Mouse (Mus musculus) right cerebral cortex, adult 2 months (tissue): ENCODE measurements around the gene Faap20.

Experiments
- DNase-seq, 2 experiments: peaks; one replicate each; pipeline ENCODE4 v3.0.0; 2021 to 2022; ENCODE audit warnings: low spot score in 2 of 2

Gene Faap20

DNA sequence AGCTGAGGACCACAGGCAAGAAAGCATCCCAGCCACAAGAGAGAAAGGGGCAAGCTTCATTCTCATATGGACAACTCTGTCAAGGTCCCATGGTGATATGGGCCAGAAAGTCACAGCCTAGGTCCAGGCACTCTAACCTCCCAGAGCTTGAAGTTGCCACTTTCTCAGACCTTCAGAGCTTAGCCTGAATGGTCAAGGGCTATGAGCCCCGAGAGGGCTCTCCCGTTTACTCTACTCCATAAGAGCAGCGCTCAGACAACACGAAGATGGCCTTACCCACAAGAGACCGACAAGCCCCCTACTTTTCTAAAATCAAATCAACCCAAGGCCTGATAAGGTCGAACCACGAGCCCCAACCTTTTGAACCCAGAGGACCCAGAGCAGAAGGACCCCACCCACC, 28.5 kb upstream of the Faap20 start:
- DNase-seq: no peak

DNA sequence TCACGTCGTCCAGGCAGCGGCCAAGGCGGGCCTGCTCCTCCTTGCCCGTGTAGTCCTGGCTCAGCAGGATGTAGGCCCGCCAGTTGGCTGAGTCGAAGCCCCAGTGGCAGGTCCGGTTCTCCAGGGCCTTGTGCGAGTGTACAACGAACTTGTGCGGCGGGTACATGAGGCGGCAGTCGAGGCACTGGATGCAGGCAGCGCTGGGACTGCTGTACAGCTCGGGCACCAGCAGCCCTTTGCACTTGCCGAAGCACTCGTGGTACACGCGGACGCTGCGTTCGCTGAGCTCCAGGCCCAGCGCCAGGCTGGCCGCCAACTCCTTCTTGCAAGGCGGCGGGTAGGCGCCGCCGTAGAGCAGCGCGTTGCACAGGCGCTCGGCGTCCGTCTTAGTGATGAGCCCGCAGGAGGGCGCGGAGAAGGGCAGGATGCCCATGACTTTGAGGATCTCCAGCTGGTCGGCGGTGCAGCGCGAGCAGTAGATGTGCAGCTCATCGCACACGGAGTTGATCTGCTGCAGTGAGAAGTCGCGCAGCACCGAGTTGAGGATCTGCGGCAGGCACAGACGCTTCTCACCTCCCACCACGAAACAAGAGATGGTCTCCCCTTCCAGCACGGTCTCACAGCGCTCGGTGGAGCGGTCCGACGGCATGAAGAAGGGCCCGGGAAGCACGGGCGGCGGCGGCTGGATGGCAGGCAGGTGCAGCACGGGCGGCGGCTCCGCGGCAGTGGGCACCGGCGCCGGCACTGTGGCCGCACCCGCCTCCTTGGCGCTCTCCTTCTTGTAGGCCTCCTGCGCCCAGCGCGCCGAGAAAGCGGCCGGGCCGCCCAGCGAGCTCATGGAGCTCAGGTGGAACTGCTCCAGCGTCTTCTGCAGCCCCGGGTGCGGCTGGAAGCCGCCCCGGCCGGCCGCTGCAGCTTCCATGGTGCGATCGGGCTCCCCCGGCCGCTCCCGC, 27.7 kb upstream of the Faap20 start:
- peak; percentile 70 to 80 for DNase-seq

- DNase-seq: no peak
These were observed 27.1 kb upstream of the Faap20 start, which contains the start of gene Ski for GRCm38 (mm10) chr4:155222552-155222840. Gene Ski (minus strand): TSS chr4:155222592.

DNA sequence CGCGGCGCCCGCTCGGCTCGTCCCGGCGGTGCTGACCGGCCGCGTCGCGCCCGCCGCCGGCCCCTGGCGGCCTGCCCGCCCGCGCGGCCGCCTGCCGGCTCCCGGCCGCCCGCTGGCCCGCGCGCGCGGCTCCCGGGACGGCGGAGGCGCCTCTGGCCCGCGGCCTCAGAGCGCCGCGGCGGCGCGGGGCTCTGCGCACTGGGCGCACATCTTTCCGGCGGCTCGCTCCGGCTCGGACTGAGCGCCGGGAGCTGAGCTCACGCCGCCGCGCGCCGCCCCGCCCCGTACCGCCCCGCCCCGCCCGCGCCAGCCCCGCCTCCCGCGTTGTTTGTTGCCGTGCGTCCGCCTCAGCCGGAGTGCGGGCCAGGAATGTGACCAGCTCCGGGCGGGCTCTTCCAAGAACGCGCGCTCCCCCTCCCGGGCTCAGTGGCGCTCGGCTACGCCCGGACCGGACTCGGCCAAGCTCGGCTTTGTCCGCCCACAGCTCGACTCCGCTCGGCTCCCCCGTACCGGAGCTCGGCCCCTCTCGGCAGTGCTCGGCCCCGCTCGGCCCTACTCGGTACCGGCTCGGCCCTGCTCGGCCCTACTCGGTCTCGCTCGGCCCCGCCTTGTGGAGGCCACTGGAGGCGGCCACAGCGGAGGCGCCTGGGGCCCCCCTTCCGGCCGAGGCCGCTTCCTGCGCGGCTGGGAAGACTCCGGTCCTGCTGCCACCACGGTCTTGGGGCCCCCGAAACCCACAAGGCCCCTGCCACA, 26.6 kb upstream of the Faap20 start:
- DNase-seq: peak; percentile 98 to 99

DNA sequence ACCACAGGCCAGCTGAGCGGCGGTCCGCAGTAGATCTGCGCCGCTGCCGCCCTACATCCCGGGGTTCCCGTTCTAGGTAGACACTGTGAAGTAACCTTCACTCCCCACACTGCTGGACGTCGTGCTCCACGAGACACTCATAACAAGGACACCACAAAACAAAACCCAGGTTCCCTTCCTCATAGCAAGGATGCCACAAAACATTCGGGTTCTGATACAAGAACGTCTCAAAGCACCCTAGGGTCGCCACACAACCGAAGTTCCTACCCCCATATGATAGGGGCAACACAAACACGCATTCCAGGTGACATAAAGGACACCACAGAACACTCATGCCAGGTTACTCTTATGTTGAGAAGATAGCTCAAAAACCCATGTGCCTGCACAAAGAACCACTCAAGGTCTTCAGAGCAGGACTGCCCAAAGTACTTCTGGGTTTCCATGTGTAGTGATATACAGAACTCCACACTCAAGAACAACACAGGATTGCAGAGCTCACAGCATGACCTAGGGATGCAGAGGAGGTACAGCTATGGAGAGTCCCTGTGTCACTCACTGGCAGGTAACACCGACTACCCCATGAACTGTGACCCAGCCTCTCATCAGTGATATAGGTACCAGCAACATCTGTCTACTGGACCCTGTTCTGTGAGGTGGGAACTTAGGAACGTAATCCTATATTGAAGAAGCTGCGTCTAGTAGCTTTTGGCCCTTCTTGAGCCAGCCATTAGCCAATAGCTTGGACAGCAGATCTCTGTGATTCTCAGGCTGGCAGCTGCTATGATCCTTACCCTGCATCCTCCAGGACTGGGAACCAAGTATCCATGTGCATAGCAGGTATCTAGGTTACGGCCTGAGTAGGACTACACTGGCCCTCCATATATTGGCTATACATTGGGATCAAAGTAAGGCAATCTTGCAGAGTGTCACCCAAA, 25.7 kb upstream of the Faap20 start:
- no peak for DNase-seq

DNA sequence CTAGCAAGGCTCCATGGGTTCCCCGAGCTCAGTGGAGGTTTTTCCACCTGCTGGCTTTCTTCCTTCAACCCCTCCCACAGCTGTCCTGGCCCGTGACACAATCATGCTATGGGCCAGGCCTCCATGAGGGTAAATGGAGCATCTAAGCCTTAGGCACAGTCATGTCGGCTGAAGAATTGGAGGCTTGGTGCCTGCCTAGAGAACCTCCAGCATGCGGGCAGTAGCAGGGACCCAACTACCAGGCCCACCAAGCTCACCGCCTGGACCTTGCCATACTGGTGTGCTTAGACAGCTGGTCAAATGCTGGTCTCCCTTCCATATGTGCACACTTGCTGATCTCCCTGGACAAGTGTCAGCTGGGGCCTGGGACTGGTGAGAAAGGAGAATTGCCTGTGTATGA, 23.7 kb upstream of the Faap20 start:
- DNase-seq: no peak

- DNase-seq: no peak
These were observed 21.6 kb upstream of the Faap20 start for GRCm38 (mm10) chr4:155227986-155228385.

- DNase-seq: no peak
These were observed 21.1 kb upstream of the Faap20 start for GRCm38 (mm10) chr4:155228461-155228860.

GRCm38 (mm10) chr4:155233878-155234277, 15.7 kb upstream of the Faap20 start:
- DNase-seq: peak; percentile 86 to 90

- DNase-seq: no peak
These were observed 15.0 kb upstream of the Faap20 start for GRCm38 (mm10) chr4:155234371-155235310.

GRCm38 (mm10) chr4:155235311-155236119, 14.1 kb upstream of the Faap20 start:
- peak; percentile 92 to 95 for DNase-seq

GRCm38 (mm10) chr4:155236737-155237385, 12.7 kb upstream of the Faap20 start:
- no peak for DNase-seq

DNA sequence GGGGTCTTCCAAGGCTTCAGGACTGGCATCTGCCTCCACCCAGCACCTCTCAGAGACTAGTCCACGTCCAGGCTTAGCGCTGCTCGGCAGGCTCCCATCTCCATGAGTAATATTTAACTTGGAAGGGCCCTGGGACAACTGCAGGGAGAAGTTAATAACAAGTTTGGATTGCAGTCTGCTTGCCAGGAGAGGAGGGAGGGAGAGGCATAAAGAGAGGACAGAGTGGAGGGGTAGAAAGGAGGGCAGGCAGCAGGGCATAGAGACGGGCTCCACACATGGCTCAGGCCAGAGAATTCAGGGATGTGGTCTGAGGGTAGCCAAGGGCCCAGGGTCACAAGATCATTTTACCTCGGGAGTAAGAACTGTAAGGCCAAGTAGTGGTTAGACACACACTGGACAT, 11.3 kb upstream of the Faap20 start:
- DNase-seq: no peak

DNA sequence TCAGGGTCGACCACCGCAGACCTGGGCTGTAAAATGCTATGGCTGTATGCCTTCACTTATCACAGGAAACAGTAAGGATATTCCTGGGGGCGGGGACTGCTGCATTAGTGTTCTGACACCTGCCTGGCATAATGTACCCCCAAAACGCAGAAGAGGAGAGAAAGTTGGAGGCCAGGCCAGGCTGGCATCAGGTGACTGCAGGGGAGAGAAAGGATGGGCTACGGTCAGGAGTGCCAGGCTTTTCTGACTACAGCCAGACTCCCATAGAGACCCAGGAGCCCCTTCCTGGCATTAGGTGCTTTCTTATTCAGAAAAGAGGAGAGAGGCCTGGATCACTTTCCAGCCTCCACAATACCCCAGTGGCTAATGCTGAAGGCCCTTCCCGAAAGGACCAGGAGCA, 10.1 kb upstream of the Faap20 start:
- DNase-seq: no peak

DNA sequence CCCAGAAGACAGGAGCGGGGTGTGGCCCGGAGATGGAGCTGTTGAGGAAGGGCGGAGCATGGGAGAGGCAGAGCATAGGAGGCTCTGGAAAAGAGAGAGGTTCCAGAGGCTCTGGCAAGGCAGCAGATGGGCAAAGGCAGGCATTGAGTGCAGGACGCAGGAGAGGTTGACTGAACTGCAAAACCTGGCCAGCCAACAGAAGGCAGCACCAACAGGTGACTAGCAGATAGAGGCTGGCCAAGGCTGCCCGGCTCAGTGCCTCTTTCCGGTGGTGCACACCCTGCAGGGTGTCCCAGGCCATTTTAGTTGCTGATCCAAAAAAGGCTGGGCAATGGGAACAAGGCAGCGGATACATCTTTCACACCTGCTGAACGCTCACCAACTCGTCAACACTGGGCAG, 7.8 kb upstream of the Faap20 start:
- DNase-seq: no peak

DNA sequence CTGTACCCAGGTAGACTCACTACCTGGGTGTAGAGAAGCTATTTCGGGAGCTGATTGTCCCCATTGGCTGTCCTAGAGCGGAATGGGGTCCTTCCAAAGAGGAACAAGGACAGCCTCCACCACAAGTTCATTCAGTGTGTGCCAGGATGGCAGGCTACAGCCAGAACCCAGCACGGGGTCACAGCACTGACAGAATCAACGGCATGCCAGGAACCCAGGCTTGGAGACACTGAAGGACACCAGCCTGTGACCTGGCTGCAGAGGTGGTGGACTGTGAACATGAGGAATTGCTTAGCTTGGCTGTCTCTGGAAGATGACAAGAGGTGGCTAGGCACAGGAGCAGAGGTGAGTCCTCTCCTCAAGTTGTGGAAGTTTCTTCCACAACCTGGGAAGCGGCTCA, 7.3 kb upstream of the Faap20 start:
- no peak for DNase-seq

- DNase-seq: no peak
These were observed 6.4 kb upstream of the Faap20 start for GRCm38 (mm10) chr4:155243233-155243632.

GRCm38 (mm10) chr4:155245770-155246492, 3.7 kb upstream of the Faap20 start:
- DNase-seq: no peak

DNA sequence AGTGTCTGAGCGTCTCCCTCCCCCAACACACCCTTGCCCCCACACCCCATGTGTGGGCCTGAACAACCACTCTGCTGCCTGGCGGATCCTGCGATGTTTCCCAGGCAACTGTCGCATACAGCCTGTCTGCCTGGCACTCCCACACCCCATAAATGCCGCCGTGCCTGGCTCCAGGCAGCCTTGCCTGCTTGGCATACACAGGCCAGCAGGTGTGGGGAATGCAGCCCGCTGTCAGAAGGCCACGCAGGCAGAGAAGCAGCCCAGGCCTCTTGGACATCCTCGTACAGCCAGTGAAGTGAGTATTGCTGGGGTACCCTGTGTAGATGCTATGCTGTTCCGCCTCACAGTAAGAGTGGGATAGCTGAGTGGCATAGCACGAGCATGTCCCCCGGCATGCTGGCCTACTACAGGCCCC, 2.9 kb upstream of the Faap20 start:
- peak; percentile 82 for DNase-seq
